Mouse (Mus musculus): ENCODE data around the gene Aox4.

- no peak for TF ChIP-seq CTCF (IDR thresholded peaks at IDR 0.05; ENCODE audit: control insufficient read depth, insufficient read depth, low read length)
- TF ChIP-seq POLR2A (IDR thresholded peaks at IDR 0.05; ENCODE audit: borderline replicate concordance, control insufficient read depth, low read depth, low read length) = no peak
Measured at GRCm38 (mm10) chr1:58307181-58307580, 97.0 kb downstream of the Aox4 start.
